Mouse (Mus musculus) layer of hippocampus, adult 9-11 months (tissue): ENCODE data around the gene Tesc.

ENCODE experiments used
- DNase-seq: peaks from one replicate; pipeline ENCODE4 v3.0.0; 2022

The Tesc gene

DNA sequence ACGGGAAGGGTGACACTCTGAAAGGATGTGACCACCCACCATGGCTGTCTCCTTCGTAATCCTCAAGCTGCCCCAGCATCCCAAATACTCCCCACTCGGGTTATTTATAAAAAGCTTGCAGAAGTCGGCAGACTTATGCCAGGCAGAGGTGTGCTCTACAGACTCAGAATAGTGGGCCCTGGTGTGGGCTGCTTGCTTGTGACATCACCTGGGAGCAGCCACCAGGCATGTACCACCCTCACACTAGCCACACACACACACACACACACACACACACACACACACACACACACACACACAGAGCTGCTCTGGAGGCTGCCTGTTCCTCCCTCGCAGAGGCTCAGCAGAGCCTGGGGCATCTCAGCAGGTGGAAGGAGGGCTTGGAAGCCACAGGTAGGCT lies 10.0 kb upstream of the Tesc start:
- DNase-seq = no peak

DNA sequence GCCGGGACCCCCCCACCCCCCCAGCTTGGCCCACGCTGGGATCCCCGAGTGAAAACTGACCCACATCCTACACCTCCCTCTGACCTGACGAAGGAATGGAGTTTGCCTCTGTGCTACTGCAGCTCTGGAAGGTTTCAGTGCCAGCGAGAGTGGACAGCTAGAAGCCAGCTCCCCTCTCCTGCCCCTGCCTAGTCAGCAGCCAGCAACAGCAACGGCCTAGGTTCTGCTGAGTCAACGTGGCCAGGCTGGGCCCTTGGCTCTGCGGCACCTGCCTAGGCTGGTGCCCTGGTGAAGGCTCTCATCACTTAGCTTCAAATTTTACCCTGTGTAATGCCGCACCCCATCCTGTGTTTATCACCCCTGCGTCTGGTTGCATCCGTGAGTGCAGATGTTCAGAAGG lies 7.6 kb upstream of the Tesc start:
- no peak for DNase-seq

DNA sequence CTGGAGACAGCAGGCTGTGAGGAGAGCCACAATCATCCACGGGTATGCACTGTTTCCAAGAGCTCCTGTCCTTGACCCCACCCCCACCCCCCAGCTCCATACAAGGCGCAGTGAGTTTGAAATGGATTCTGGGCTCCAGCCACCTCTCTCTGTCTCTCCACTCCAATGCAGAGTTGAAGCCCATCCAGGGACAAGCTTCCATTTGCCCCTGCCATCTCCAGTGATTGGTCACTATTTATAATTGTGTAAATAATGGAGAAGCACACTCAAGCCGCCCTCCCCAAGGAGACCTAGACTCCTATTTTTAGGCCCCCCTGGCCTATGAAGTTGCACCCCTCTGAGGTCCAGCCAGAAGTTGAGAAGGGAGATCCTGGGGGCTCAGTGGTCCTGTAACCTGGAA lies 4.5 kb upstream of the Tesc start:
- no peak for DNase-seq

DNA sequence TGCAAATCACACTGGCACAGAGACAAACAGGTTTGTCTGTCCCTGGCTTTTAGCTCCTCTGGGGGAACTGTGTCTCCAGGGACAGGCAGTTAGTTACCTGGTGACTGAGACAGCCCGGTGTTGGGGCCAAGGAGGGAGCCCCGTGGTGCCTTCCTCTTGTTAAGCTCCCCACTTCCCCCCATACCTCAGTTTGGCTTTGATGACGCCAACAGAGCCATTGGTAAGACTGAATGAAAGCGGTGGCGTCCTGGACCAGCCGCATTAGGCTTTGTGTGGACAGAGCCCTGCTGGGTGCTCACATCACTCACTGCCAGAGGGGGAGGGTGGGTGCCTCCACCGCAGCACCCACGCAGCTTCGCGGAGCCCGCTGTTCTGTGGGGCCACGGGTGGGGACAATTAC lies 1.7 kb upstream of the Tesc start:
- DNase-seq = no peak

DNA sequence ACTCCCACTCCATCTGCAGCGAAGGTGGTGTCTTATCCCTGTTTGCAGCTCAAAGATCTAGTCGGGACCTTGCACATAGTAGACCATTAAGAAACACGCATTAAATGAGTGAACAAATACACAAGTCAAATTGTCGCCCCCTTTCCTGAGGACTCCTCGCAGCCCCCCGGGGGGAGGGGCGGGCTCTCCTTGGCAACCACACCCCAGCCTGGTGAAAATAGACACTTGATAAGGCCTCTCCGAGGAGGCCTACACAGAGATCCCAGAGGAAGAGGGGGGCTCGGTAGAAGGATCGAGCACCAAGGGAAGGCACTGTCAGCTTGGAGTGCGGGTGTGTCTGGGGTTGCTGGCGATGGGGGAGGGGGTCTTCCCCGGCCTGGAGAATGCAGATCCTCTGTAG lies 1.2 kb upstream of the Tesc start:
- no peak for DNase-seq

DNA sequence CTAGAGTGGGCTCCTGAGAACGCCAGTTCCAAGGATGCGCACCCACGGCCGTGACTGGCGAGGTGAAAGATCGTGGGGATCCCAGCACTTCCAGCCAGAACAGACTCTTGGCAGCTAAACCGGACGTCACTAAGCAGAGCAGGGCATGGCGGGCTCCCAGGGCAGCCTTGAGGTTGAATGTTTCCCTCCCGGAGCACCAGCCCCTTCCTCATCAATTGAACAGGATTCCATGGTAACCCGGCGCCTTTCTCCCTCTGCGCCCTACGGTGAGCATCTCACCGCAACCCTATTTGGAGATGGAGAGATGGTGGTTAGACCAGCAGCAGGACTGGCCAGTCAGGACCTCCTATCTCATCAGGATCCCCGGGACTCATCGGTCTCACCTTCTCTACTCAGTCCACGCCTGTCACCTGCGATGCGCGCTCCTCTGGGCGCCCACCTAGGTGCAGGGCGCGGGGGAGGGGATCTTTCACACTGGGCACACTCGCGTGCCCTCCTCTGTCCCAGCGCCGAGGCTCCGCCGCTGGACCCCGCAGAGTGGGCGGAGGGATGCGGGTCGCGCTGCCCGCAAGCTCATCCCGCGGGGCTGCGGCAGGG lies 344 bp upstream of the Tesc start:
- no peak for DNase-seq

DNA sequence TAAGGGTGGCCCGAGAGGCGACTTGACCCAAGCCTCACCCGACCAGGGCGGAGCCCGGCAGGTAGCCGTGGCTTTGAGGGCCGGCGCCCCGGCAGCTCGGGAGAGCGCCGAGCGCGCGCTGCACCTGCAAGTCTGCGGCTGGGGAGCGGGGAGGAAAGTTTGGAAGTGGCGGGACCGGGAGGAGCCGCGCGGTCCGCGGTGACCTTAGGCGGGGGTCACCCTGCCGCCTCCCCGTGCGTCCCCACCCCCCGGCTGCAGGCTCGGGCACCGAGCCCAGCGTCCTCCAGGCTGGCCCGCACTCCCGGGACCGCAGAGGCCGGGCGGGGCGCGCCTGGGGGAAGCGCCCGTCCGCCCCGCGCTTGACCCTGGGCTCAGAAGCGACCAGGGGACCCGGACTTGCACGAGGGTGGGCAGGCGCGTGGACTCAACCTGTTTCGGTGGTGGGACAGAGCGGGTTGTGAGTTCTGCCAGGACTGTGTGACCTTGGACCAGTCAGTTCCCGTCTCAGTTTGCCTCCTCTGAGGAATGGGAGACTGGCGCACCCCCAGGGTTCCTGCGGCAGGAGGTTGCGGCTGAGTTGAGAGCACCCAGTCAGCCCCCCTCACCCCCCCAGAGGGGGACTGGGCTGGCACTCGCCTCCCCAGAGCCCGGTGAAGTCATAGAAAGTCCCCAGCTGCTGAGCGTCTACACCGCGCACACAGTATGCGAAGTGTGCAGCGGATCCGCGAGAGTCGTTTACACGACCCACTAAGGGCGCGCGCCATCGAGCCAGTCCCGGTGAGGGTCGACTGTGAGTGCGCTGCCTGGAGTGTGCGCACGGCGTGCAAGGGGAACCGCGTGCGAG lies 870 bp downstream of the Tesc start:
- no peak for DNase-seq

DNA sequence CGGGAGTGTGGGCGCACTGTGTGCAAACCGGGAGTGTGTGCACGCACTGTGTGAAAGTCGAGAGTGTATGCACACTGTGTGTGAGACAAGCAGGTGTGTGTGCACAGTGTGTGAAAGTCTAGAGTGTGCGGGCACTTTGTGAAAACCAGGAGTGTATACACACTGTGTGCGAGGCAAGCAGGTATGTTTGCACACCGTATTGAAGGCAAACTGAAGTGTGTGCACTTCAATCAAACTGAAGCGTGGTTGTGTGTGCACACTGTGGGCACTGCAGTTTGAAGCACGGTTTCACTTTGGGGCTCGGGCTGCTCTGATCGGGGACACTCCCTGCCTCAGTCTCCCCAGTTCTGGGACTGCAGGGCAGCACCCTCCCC lies 1.5 kb downstream of the Tesc start:
- no peak for DNase-seq

DNA sequence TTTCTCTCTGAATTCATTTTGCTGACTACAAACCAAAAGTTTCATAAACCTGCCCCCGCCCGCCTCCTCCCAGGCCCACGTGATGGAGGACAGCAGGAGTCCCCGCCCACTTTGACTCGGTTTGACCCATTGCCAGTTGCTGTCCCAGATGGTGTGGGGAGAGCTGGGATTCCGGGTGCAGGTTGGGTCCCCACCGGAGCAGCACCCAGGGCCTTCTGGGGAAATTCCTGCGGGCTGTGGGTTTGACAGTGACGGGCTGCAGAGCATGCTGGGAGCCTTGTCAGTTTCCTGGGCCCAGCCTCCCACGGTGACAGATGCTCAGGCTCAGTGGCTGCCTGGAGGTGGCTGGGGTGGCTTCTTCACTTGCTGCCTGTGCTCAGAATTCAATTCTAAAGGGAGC lies 1.9 kb downstream of the Tesc start:
- peak; percentile 90 for DNase-seq

DNA sequence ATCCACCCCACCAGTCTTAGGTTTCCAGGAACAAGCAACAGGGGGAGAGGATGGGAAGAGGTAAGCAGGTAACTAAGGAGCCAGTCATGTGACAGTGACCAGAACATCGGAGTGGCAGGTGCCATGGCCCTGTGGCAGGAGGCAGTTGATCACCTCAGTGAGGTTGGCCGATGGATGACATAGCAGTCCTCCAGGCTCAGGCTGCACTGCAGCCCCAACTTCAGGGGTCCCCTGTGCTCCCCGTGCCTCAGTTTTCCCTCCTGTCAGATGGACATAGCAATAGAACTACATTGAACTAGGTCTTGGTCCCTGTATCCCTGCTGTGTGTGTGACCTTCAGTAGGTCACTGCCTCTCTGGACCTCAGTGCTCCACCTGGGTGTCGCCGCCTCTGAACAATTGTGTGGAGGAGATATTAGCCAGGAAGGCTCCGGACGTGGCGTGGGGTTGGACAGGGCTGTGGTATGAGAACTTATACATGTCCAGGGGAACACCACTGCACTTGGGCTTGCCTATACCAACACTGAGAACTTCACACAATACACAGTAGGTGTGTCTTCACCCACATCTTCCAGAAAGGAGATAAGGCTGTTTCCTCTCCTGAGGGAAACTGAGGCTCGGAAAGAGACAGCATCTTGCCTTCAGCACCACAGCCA lies 2.6 kb downstream of the Tesc start:
- no peak for DNase-seq

DNA sequence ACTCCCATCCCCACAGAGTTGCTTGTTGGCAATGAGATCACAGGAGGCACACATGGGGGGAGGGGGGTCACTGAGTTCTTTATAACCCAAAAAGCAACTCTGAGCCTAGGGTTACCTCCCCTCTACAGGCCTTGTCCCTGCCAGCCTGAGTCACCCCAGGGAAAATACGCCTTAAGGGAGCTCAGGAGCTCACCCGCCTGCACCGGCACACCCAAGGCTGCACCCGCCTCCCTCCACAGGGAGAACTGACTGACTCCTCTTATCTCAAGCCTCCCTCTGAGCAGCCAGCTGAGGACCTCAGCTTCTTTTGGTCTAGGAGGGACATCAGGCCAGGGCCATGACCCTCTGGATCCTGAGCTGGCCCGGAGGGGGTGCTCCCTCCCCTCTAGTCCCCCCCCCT lies 3.5 kb downstream of the Tesc start:
- DNase-seq = no peak

DNA sequence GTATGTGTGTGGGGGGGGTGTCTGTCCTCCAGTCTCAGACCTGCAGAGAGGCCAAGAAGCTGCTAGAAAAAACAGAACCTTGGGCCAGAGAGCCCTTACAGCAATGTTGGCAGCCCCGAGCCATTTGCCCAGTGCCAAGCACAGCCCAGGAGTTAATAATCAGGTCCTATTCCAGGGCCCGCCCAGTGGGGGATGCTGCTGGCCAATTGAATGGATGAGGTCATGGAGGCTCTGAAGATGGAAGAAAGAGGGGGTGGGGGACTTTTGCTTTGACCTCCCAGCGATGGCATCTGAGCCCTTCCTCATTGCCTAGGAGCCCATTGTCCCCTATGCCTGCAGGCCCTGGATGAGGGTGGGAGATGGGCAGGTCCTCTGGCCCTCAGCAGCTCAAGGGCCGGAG lies 4.0 kb downstream of the Tesc start:
- DNase-seq = no peak

DNA sequence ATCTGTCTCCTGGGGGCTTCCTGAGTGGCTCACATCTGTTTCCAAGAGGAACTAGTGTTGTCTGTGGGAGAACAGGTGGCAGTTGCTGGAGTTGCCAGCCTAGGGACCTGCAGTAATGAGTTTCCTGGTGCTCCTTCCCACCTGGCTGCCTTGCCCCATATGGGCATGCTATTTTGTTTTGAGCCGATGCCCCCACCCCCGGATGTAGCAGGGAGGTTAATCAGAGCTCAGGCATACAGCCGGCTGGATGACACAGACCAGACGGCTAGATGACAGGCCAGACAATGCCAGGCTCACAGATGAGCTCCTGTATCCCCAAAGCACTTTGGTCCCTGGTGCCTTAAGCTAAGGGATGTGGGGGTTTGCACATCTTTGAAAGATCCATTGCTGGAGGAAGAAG lies 5.8 kb downstream of the Tesc start:
- DNase-seq = no peak

DNA sequence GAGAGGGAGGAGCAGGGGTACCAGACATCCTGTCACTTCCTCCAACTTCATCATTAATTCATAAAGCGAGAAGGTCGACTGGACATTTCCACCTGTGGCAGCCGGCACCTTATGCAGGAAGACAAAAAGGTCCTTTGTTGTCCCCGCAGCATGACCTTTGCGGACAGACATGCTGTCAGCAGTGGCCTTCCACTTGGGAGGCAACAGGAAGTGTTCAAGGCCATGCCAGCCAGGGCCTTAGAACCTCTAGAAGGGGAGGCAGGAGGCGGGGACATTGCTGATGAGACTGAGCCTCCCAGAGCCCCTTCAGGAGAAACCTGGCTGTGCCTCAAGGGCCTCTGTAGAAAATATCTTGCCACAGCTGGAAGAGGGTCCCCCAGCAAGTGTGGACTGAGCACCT lies 6.2 kb downstream of the Tesc start:
- no peak for DNase-seq

DNA sequence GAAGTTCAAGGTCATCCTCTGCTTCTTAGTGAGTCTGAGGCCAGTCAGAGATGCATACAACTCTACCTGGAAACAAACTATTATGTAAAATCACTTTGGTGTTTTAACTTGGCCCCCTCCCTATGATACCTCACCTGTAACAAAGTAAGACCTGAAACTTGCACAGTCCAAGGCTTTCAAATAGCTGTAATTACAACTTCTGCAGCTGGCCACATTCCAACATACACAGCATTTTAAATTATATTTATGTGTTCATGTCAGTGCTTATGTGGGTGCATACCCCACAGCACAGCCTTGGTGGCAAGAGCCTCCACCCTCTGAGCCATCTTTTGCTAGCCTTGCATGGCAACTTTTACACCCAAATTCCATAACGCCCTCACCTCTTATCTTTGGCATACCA lies 7.1 kb downstream of the Tesc start:
- DNase-seq = no peak

DNA sequence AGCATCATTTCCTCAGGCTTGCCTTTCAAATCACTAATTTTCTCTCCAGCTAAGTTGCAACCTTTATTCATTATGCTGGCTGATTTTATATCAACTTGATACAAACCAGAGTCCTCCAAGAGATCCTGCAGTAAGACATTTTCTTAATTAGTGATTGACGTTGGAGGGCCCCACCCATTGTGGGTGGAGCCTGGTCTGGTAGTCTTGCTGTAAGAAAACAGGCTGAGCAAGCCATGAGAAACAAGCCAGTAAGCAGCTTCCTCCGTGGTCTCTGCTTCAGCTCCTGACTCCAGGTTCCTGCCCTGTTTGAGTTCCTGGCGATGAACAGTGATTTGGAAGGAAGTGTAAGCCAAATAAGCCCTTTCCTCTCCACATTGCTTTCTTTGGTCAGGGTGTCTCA lies 8.2 kb downstream of the Tesc start:
- no peak for DNase-seq

DNA sequence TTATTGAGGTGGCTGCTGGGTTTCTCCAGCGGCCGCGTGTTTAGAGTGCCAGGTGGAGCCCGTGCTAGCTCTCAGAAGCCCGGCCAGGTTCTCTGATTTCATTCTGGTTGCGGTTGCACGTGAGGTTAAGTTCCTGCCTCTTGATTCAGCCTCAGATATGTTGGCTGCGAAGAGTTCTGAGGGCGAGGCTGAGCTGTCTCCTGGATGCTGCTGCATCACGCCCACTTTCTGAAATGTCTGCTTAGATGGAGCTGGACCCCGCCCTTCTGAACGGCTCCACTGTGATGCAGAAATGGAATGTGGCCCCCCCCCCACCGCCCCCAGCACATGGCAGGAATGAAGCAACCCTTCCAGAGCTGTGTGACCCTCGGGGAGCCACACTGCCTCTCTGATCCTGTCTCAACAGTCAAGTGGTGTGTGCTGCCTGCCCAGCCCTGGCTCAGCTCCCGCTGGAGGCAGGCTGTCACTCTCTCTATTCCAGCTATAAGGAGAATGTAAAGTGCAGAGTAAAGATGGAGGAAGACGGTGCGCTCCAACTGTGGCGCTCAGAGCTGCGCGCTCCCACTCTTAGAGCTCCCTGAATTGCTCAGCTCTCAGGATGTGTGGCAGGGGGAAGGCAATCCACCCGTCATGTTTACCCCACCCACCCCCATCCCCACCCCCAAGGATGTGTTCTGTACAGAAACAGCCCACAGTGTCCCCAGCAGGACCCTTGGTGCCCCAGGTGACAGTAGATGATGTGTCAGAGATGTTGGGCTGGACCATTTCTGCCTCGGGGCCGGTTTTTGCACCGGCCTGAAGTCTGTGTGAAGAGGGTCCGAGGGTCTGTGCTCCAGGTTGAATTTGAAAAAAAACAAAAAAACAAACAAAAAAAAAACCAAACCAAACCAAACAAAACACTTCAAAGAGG lies 9.6 kb downstream of the Tesc start:
- no peak for DNase-seq

DNA sequence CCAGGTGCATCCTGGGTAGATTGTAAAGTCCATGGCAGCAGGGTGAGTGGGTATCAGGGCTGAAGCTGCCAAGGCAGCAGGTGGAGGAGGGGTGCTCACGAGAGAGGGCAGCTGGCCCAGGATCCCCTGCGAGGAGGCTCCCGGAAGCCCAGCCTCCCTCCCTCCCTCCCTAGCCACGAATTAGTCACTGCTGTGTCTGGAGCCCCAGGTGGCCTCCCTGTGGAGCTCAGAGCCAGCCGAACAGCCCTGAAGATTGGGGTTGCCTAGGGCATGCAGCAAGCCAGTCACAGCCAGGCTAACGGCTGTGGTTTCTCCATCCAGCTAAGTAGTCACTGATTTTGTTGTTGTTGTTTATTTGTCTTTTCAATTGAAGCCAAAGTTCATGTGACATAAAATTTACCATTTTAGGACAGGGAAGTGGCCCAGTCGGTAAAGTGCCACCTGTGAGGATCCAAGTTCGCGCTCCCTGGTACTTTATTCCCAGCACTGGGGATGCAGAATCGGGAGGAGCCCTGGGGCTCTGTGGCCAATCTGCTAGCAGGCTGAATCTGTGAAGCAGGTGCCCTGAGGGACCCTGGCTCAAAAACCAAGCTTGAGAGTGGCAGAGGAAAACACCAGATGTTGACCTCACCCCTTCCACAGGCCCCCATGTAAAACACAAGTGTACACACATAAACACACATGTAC lies 10.4 kb downstream of the Tesc start:
- DNase-seq = no peak

DNA sequence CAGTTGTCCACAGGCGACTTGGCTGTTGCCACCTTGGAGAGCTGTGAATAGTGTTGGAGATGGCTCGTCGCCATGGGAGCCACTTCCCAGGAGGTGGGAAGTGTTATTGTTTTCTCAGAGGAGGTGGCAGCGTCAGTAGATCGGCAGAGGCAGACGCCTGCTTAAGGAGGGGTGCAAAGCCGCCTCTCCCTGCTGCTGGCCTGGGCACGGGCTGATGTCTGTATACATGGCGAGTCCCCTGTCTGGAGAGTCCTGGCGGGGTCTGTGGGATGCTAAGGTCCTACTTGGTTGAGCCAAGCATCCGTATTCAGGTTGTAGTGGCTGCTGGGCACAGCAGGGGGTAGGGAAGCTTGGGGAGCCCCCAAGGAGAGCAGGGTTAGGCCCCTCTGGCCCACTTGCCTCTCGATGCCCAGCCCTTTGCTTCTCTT lies 11.7 kb downstream of the Tesc start:
- no peak for DNase-seq

DNA sequence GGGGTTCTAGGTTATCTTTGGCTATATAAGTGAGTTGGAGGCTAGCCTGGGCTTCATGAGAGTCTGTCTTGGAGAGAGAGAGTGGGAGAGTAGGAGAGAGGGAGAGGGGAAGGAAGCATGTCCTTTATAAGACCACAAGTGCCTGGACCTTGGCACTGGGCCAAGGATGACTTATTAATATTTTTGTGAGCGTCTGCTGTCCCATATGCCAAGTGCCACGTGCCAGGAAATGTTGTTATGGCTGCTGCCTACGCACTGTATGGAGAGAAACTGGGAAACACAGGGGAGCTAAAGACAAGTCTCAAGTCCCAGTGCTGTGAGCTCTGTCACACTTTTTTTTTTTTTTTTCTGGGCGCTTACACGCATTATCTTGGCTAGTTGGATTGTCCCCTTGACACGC lies 15.1 kb downstream of the Tesc start:
- DNase-seq = peak; percentile 57

DNA sequence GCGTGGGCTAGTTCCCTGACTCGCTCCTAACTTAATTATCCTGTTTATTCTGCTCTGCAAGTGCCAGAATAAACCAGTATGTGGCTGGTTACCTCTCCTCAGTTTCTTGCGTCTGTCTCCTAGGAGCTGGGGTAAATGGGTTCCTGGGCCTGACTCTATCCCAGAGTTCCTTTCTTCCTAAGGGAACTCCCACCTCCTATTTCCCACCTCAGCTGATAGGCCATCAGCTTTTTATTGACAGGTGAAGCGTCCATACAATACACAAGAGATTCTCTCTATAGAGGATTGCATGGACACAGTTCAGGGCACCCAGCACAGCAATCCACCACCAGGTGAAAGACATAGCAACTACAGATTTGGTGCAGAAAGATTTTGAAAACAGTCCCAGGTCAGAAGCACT lies 16.2 kb downstream of the Tesc start:
- no peak for DNase-seq

DNA sequence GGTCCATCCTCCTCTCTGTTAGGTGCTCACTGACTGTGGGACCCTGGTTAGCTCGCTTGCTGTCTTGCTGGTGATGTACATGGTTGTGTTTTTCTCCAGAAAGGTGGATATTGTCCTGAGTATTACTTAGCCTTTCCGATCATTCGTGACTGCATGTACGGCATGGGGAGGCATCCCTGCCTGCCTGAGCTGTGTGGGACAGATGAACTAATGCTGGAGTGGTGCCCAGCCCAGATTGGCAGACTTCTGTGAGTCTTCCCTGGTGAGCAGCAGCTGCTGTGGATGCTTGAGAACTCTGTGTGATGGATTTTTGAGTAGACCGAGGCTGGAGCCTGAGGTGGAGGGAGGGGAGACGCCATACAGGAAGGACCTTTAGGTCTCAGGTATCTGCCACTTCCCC lies 17.4 kb downstream of the Tesc start:
- DNase-seq = peak; percentile 84

DNA sequence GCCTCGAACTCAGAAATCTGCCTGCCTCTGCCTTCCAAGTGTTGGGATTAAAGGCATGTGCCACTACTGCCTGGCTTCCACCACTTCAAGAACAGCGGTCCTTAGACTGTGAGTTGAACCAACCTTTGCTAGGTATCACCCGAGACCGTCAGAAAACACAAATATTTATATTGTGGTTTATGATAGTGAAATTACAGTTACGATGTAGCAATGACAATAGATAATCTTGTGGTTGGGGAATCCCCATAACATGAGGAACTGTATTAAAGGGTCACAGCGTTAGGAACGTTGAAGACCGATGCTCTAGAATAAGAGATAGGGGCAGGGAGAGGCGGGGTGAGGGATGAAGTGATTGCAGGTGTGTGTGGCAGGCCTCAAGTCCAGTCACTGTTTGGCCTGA lies 17.8 kb downstream of the Tesc start:
- DNase-seq = no peak
